Mouse (Mus musculus): ENCODE results near the gene Agap3. TPM values are rescaled to one million over a fixed set of nuclear protein-coding genes. Genes with fewer than 3 reads are reported as not detected.
A peak's percentile ranks its signal among the peaks of the same experiment; 100 is the strongest.

The Agap3 gene
- total and polyA plus RNA-seq, 3 experiments = 116 to 203 (median 138) TPM

GRCm38 (mm10) chr5:24444746-24445427 is 7.1 kb upstream of the Agap3 start, which contains the start of gene Fastk:
Gene Fastk (minus strand): TSS chr5:24445287.
- Histone ChIP-seq H3K9ac (ENCODE audit: control insufficient read depth, low read depth, low read length, poor library complexity, severe bottlenecking) (peak within 1 kb of the TSS; percentile 94), H3K4me1 (ENCODE audit: control insufficient read depth in 1 of 2, insufficient read depth in 2 of 2, low read length in 2 of 2) (peaks cover 6 to 13% of the 10 kb centered on the region in 2 experiments), H3K27me3 (ENCODE audit: control insufficient read depth in 1 of 2, insufficient read depth in 2 of 2, low read length in 2 of 2) (no peaks in the 10 kb centered on the region), H3K79me2 (ENCODE audit: control insufficient read depth, insufficient read depth, low read length, poor library complexity) (peaks cover 14% of the 10 kb centered on the region), H3K36me3 (ENCODE audit: control insufficient read depth in 1 of 2, insufficient read depth in 2 of 2, low read length in 2 of 2) (peaks cover 0 to 17% of the 10 kb centered on the region in 2 experiments; a peak in 3 of 4 replicates), H3K4me3 (ENCODE audit: control insufficient read depth in 1 of 2, insufficient read depth in 1 of 2, low read depth in 2 of 2, low read length in 2 of 2) (peak within 1 kb of the TSS; percentile 78 to 93), H3K27ac (ENCODE audit: control insufficient read depth, low read depth, low read length) (peak within 1 kb of the TSS; percentile 67), H3K9me3 (replicated peaks; ENCODE audit: insufficient read depth, low read length) (no peaks in the 10 kb centered on the region)
- TF ChIP-seq TCF12 (IDR thresholded peaks at IDR 0.05; ENCODE audit: low read depth, low read length) (peak; percentile 87), POLR2A (IDR thresholded peaks at IDR 0.05; ENCODE audit: control insufficient read depth in 1 of 2, insufficient read depth in 1 of 2, low read depth in 1 of 2, low read length in 2 of 2, poor library complexity in 1 of 2) (peak; percentile 98 to 99), USF1 (IDR thresholded peaks at IDR 0.05; ENCODE audit: low read depth, low read length) (no peak), KAT2A (conservative IDR thresholded peaks at IDR 0.05; ENCODE audit: low read depth, low read length) (peak; percentile 66; the same call in 1 of the 2 replicates), RCOR1 (IDR thresholded peaks at IDR 0.05; ENCODE audit: low read depth, low read length) (no peak), MAZ (IDR thresholded peaks at IDR 0.05; ENCODE audit: low read depth, low read length) (peak; percentile 92; the same call in 1 of the 2 replicates), EP300 (IDR thresholded peaks at IDR 0.05; ENCODE audit: low read depth in 1 of 2, low read length in 2 of 2) (no peak), MYB (IDR thresholded peaks at IDR 0.05; ENCODE audit: low read depth, low read length) (no peak), POLR2AphosphoS2 (IDR thresholded peaks at IDR 0.05; ENCODE audit: low read length) (peak; percentile 96), MYC (IDR thresholded peaks at IDR 0.05; ENCODE audit: low read depth, low read length) (0 out of 2 replicates have a peak, but pooled peaks have one; percentile 47), SIN3A (IDR thresholded peaks at IDR 0.05; ENCODE audit: low read length) (peak; percentile 78; the same call in 1 of the 2 replicates), MXI1 (IDR thresholded peaks at IDR 0.05; ENCODE audit: low read depth, low read length) (peak; percentile 67), NRF1 (IDR thresholded peaks at IDR 0.05; ENCODE audit: insufficient read depth, low read depth, low read length, poor library complexity, severe bottlenecking) (peak; percentile 67), NELFE (IDR thresholded peaks at IDR 0.05; ENCODE audit: low read depth, low read length) (peak; percentile 95), ELF1 (IDR thresholded peaks at IDR 0.05; ENCODE audit: low read depth, low read length) (peak; percentile 98), UBTF (IDR thresholded peaks at IDR 0.05; ENCODE audit: borderline replicate concordance, insufficient read depth, low read depth, low read length) (no peak), ZMIZ1 (IDR thresholded peaks at IDR 0.05; ENCODE audit: low read depth, low read length) (peak; percentile 86), TBP (IDR thresholded peaks at IDR 0.05; ENCODE audit: low read depth, low read length) (peak; percentile 78), SMC3 (IDR thresholded peaks at IDR 0.05; ENCODE audit: low read depth, low read length) (no peak), HCFC1 (IDR thresholded peaks at IDR 0.05; ENCODE audit: low read depth, low read length) (peak; percentile 94)
- peak; percentile 97 for DNase-seq (ENCODE audit: low read depth, low spot score)
